Mouse (Mus musculus): ENCODE data around the gene Gm4952. TPM values are rescaled to one million over a fixed set of nuclear protein-coding genes. Genes with fewer than 3 reads are reported as not detected.

Gm4952 gene
- polyA plus RNA-seq (2015; fragmentation: Illumina TruSeq; extraction: RNeasy Lipid Tissue Mini Kit (QIAGEN cat#74804); ENCODE audit: insufficient read depth, low replicate concordance) = not detected

DNA sequence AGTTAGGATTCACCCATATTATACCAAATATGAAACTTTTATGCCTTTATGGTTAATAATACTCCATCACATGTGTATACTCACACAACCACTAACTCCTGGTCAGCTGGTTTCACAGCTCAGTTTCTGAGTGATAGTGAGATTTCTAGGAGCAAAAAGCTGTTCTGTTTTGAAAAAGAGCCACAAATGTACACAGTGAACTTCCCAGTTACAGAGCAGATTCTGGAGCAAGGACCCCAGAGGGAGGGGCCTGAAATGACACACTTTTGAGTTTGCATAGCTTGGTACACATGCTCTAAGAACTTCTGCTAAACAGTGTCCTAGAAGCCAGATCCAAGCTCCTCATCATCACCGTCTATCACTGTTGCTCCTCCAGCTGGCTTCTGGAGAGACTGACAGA is at the start of gene Gm4952:
Gene Gm4952 (plus strand): TSS at position 301 of the 400 bp plus-strand sequence.

DNA sequence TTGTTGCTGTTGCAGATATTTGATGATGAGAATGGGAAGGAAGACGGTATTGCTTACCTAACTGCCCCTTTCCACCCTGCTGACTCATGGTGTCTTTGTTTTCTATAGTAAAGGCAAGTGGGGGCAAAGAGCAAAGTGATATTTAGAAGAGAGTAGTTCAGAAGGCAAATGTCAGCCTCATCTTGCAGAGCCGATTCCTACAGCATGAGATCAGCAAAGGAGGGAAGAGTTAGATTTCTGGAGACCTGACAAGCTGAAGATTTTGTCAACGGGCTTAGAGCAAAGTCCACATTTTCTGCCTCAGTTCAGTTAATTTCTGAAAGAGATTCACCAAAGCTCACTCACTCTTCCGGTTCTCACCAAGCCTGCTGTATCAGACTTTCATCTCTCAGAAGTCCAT is 33.4 kb downstream of the Gm4952 start, which contains the start of gene Glyat:
Gene Glyat (plus strand): TSS at position 133 of the 400 bp plus-strand sequence.

DNA sequence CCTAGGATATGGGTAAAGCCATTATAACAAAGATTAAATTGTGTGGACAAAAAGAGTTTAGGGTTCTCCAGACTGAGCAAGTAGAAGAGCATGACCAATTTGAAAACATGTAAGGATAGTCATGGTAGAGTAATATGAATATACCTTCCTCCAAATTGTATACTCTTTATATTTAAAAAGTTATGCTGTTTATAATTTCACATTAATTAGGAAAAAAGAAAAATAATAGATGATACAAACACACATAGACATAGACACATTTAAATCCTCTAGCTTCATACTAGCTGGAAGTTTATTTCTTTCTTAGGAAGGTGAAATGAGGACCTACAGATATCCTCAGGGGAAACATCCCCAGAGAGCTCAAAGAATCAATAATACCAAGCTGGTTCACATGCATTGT is 70.4 kb downstream of the Gm4952 start, which contains the start of gene Olfr1442:
Gene Olfr1442 (plus strand): TSS at position 301 of the 400 bp plus-strand sequence.

DNA sequence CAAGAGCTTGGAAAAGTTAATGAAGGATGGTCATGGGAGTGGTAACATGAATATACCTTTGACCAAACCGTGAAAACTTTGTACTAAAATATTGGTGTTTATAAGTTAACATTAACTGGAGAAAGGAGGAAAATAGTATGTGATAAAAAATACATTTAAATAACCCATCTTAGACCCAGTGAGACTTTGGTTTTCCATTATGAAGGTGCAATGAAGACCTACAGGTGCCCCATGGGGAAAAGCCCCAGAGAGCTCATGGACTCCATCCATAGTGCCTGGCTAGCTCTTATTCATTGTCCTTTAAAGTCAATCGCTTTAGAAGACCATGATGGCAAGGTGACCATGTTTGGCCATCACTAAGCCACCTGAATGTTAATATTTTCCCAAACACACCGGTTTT is 78.0 kb downstream of the Gm4952 start, which contains the start of gene Olfr1443:
Gene Olfr1443 (plus strand): TSS at position 301 of the 400 bp plus-strand sequence.

Other genes starting within 250 kb of the Gm4952 start
- gene Olfr1440, start 212.7 kb upstream of the Gm4952 start, polyA plus RNA-seq (2015; fragmentation: Illumina TruSeq; extraction: RNeasy Lipid Tissue Mini Kit (QIAGEN cat#74804); ENCODE audit: insufficient read depth, low replicate concordance) = not detected
- gene Olfr1441, start 182.5 kb upstream of the Gm4952 start, polyA plus RNA-seq (2015; fragmentation: Illumina TruSeq; extraction: RNeasy Lipid Tissue Mini Kit (QIAGEN cat#74804); ENCODE audit: insufficient read depth, low replicate concordance) = not detected
- gene Pfpl, start 172.1 kb upstream of the Gm4952 start, polyA plus RNA-seq (2015; fragmentation: Illumina TruSeq; extraction: RNeasy Lipid Tissue Mini Kit (QIAGEN cat#74804); ENCODE audit: insufficient read depth, low replicate concordance) = not detected
- 441 TPM for gene Mpeg1, start 139.2 kb upstream of the Gm4952 start, polyA plus RNA-seq (2015; fragmentation: Illumina TruSeq; extraction: RNeasy Lipid Tissue Mini Kit (QIAGEN cat#74804); ENCODE audit: insufficient read depth, low replicate concordance)
- gene Dtx4, start 98.5 kb upstream of the Gm4952 start, polyA plus RNA-seq (2015; fragmentation: Illumina TruSeq; extraction: RNeasy Lipid Tissue Mini Kit (QIAGEN cat#74804); ENCODE audit: insufficient read depth, low replicate concordance) = 11.5 TPM
- 218 TPM for gene Fam111a, start 54.2 kb upstream of the Gm4952 start, polyA plus RNA-seq (2015; fragmentation: Illumina TruSeq; extraction: RNeasy Lipid Tissue Mini Kit (QIAGEN cat#74804); ENCODE audit: insufficient read depth, low replicate concordance)
- gene Glyat, start 33.3 kb downstream of the Gm4952 start, polyA plus RNA-seq (2015; fragmentation: Illumina TruSeq; extraction: RNeasy Lipid Tissue Mini Kit (QIAGEN cat#74804); ENCODE audit: insufficient read depth, low replicate concordance) = not detected
- not detected for gene Olfr1442, start 70.5 kb downstream of the Gm4952 start, polyA plus RNA-seq (2015; fragmentation: Illumina TruSeq; extraction: RNeasy Lipid Tissue Mini Kit (QIAGEN cat#74804); ENCODE audit: insufficient read depth, low replicate concordance)
- not detected for gene Olfr1443, start 78.1 kb downstream of the Gm4952 start, polyA plus RNA-seq (2015; fragmentation: Illumina TruSeq; extraction: RNeasy Lipid Tissue Mini Kit (QIAGEN cat#74804); ENCODE audit: insufficient read depth, low replicate concordance)
- gene Keg1, start 95.8 kb downstream of the Gm4952 start, polyA plus RNA-seq (2015; fragmentation: Illumina TruSeq; extraction: RNeasy Lipid Tissue Mini Kit (QIAGEN cat#74804); ENCODE audit: insufficient read depth, low replicate concordance) = not detected
- 3.0 TPM for gene Cntf, start 165.7 kb downstream of the Gm4952 start, polyA plus RNA-seq (2015; fragmentation: Illumina TruSeq; extraction: RNeasy Lipid Tissue Mini Kit (QIAGEN cat#74804); ENCODE audit: insufficient read depth, low replicate concordance)
- 89.9 TPM for gene Zfp91, start 196.2 kb downstream of the Gm4952 start, polyA plus RNA-seq (2015; fragmentation: Illumina TruSeq; extraction: RNeasy Lipid Tissue Mini Kit (QIAGEN cat#74804); ENCODE audit: insufficient read depth, low replicate concordance)
- gene Lpxn, start 196.2 kb downstream of the Gm4952 start, polyA plus RNA-seq (2015; fragmentation: Illumina TruSeq; extraction: RNeasy Lipid Tissue Mini Kit (QIAGEN cat#74804); ENCODE audit: insufficient read depth, low replicate concordance) = 86.4 TPM
- 0.37 TPM for gene Gm5244, start 246.7 kb downstream of the Gm4952 start, polyA plus RNA-seq (2015; fragmentation: Illumina TruSeq; extraction: RNeasy Lipid Tissue Mini Kit (QIAGEN cat#74804); ENCODE audit: insufficient read depth, low replicate concordance)

Data from spleen, adult 10 weeks (tissue).